Mouse (Mus musculus) stomach, postnatal 0 days (tissue): ENCODE data around the gene Rab11fip5.

Experiments used
- CTCF ChIP-seq: IDR thresholded peaks from 2 replicates; pipeline ENCODE4 v1.5.1; 2016; ENCODE audit warnings: antibody characterized with exemption, low read depth, mild to moderate bottlenecking, moderate library complexity
- EP300 ChIP-seq: optimal IDR thresholded peaks from 2 replicates; pipeline ENCODE3; 2016; ENCODE audit warnings: antibody characterized with exemption

GRCm38 (mm10) chr6:85306375-85306774 is 68.1 kb downstream of the Rab11fip5 start:
- TF ChIP-seq EP300 = no peak
- no peak for TF ChIP-seq CTCF
